7 mouse cellular contexts compared by ENCODE assay signal in the genomic region with DNA sequence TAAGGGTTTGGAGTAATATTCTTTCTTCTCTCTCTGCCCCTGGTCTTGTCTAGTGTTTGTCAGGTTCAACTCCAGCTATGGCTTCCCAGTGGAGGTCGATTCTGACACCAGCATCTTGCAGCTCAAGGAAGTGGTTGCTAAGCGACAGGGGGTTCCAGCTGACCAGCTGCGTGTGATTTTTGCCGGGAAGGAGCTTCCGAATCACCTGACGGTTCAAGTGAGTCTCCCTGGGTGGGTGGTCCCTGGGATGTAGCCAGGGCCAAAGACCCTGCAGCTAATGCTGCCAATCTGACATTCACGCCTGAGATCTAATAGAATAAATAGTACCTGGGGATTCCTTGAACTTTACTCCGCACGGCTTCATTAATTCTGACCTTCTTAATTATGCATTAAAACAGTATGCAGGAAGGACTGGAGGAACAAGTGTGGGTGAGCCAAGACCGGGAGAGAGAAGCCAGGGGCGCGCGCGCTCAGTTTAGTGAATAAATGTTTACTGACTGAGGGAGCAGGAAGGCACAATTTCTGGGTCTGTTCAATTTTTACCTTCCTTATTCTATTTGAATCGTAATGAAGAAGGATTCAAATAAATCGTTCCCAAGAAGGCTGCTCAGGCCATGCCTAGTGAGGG.
A peak's percentile ranks its signal among the peaks of the same experiment; 100 is the strongest.
DNase-seq lines count a peak whose midpoint lies in the region; ATAC-seq and TF ChIP-seq lines count a peak whose summit lies in the region.

No protein-coding gene starts in this region.

- no peak for DNase-seq in lung, postnatal 10 days
- DNase-seq in kidney, postnatal 4 days, result peak; percentile 25 to 50
- DNase-seq in stomach, postnatal 0 days (ENCODE audit: low spot score), result no peak
- DNase-seq in urinary bladder, postnatal 36 days (ENCODE audit: low spot score in 2 of 2), result no peak
- no peak for DNase-seq in thymus, postnatal 25 days

- no peaks in the 10 kb centered on the region for H3K36me3 ChIP-seq in lung, embryonic 16.5 days (ENCODE audit: control insufficient read depth, insufficient read depth, low read length)
- H3K36me3 ChIP-seq in forebrain, embryonic 12.5 days (replicated peaks), result no peaks in the 10 kb centered on the region
- H3K36me3 ChIP-seq in stomach, postnatal 0 days (ENCODE audit: control insufficient read depth, insufficient read depth, low read length), result no peaks in the 10 kb centered on the region

- H3K4me3 ChIP-seq in lung, embryonic 16.5 days (ENCODE audit: low read length), result 0 out of 2 replicates have a peak overlapping the region, but pooled peaks have one; percentile 10
- peak overlapping the region; percentile 13 for H3K4me3 ChIP-seq in forebrain, embryonic 12.5 days (replicated peaks)
- H3K4me3 ChIP-seq in stomach, postnatal 0 days (ENCODE audit: low read depth, low read length), result no peak overlapping the region

- H3K4me2 ChIP-seq in lung, embryonic 16.5 days (ENCODE audit: low read depth, low read length), result peak overlapping the region; percentile 24; the same call in 1 of the 2 replicates
- peak overlapping the region; percentile 48 for H3K4me2 ChIP-seq in forebrain, embryonic 12.5 days
- H3K4me2 ChIP-seq in stomach, postnatal 0 days (replicated peaks; ENCODE audit: low read depth), result peak overlapping the region; percentile 23; the same call in 1 of the 2 replicates

- no peak for TF ChIP-seq EP300 in stomach, postnatal 0 days (optimal IDR thresholded peaks at IDR 0.05)

- 10% methylated on average over 16 of the region's 16 CpGs for WGBS in lung, embryonic 16.5 days
- WGBS in forebrain, embryonic 12.5 days, result under 1% methylated on average over 16 of the region's 16 CpGs
- WGBS in stomach, postnatal 0 days, result 14% methylated on average over 16 of the region's 16 CpGs

- H3K9me3 ChIP-seq in lung, embryonic 16.5 days (ENCODE audit: control insufficient read depth, low read length), result no peaks in the 10 kb centered on the region
- no peaks in the 10 kb centered on the region for H3K9me3 ChIP-seq in forebrain, embryonic 12.5 days
- no peaks in the 10 kb centered on the region for H3K9me3 ChIP-seq in stomach, postnatal 0 days (ENCODE audit: control insufficient read depth, low read length)

- H3K9ac ChIP-seq in lung, embryonic 16.5 days (ENCODE audit: low read length), result no peak overlapping the region
- peak overlapping the region; percentile 47 for H3K9ac ChIP-seq in forebrain, embryonic 12.5 days
- peak overlapping the region; percentile 8; the same call in 1 of the 2 replicates for H3K9ac ChIP-seq in stomach, postnatal 0 days (ENCODE audit: low read length)

- no peaks in the 10 kb centered on the region for H3K27me3 ChIP-seq in lung, embryonic 16.5 days (ENCODE audit: control insufficient read depth, insufficient read depth, low read depth, low read length)
- no peaks in the 10 kb centered on the region for H3K27me3 ChIP-seq in forebrain, embryonic 12.5 days
- H3K27me3 ChIP-seq in stomach, postnatal 0 days (ENCODE audit: control insufficient read depth, insufficient read depth, low read length), result no peaks in the 10 kb centered on the region

- peak; percentile 43; the same call in 1 of the 2 replicates for ATAC-seq in lung, embryonic 16.5 days (ENCODE audit: low read depth)
- peak; percentile 52 for ATAC-seq in forebrain, embryonic 12.5 days (ENCODE audit: low FRiP score)
- ATAC-seq in stomach, postnatal 0 days (ENCODE audit: low FRiP score, low TSS enrichment), result no peak

- no peak overlapping the region for H3K27ac ChIP-seq in lung, embryonic 16.5 days (ENCODE audit: low read length)
- peak overlapping the region; percentile 87 for H3K27ac ChIP-seq in forebrain, embryonic 12.5 days
- H3K27ac ChIP-seq in stomach, postnatal 0 days (replicated peaks), result no peak overlapping the region

- no peak for TF ChIP-seq CTCF in stomach, postnatal 0 days (IDR thresholded peaks at IDR 0.05; ENCODE audit: low read depth)

- peaks cover 6% of the 10 kb centered on the region; the same call in 1 of the 2 replicates for H3K4me1 ChIP-seq in lung, embryonic 16.5 days (replicated peaks; ENCODE audit: control insufficient read depth, insufficient read depth, low read length)
- peaks cover 27% of the 10 kb centered on the region for H3K4me1 ChIP-seq in forebrain, embryonic 12.5 days
- H3K4me1 ChIP-seq in stomach, postnatal 0 days (replicated peaks; ENCODE audit: control insufficient read depth, insufficient read depth), result no peaks in the 10 kb centered on the region

Comparison
In these comparisons a context has a peak if more than half of its experiments do, and no peak if none do; other contexts are left out.
1. DNase-seq: peak in kidney, postnatal 4 days (2 of 2); none in lung, postnatal 10 days (single experiment), stomach, postnatal 0 days (single experiment), urinary bladder, postnatal 36 days (0 of 2) and thymus, postnatal 25 days (single experiment).
2. Peak in every context shown above with its lines, with median percentiles within 50 percentile points of each other: H3K4me2 ChIP-seq.